Mouse (Mus musculus): ENCODE measurements around the gene Khnyn. TPM values are rescaled to one million over a fixed set of nuclear protein-coding genes. Genes with fewer than 3 reads are reported as not detected.

Gene Khnyn
- polyA plus RNA-seq, 1 experiment from 2014 or later, result 18.8 TPM

DNA sequence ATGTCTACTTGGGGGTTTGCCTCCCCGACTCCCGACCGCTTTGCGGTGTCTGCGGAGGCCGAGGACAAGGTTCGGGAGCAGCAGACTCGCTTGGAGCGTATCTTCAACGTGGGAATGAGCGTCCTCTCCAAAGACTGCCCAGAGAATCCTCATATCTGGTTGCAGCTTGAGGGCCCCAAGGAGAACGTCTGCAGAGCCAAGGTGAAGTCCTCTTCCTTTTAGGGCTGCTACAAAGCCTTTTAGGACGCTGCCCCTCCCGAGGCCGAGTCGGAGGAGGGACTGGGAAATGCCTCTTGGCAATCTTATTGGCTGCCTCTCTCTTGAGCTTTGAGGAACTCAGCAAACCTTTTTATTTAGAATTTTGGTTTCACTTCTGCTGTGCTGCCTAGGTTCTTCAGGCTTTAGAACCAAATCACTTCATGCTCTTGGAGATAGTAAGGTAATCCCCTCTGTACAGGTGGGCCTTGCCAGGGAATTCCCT, 1.1 kb downstream of the Khnyn start:
- Histone ChIP-seq H3K36me3 (peaks cover 43% of the 10 kb centered on the region), H3K4me3 (peak overlapping the region; percentile 61), H3K9me3 (no peaks in the 10 kb centered on the region), H3K27me3 (no peaks in the 10 kb centered on the region), H3K27ac (peak overlapping the region; percentile 97), H3K4me2 (peak overlapping the region; percentile 79), H3K9ac (peak overlapping the region; percentile 68), H3K4me1 (peaks cover 42% of the 10 kb centered on the region)
- 3% methylated on average over 16 of the region's 16 CpGs for WGBS
- ATAC-seq (ENCODE audit: borderline replicate concordance, extremely low read depth, low FRiP score, low TSS enrichment), result no peak

DNA sequence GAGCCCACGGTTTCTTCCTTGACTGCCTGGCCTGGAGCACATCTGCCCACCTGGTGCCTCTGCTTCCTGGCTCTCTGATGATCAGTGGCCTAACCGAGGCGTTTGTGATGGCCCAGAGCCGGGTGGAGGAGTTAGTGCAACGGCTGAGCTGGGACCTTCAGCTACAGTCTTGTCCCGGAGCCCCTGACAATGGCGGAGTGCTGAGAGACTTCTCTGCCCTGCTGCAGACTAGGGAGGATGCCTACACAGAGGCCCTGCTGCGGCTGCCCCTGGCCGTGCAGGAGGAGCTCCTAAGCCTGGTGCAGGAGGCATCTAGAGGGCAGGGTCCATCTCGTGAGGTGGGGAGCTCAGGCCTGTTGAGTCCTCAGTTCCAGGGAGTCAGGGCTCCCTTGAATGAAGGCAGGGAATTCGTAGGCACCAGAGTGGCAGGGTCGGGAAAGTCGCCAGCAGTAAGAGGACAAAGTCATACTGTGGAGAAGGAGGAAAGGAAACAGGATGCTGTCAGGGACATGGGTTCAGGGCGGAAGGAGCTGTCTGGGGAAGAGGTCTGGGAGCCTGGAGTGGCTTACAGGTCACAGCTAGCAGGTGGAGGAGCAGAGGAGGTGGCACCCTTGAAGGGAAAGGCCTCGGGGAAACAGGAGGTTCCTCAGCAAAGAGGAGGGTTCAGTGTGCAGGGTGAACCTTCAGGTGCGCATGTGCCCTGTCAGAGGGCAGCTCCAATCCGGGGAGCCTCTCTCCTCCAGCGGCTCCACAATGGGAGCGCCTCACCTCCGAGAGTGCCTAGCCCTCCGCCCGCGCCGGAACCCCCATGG, 2.0 kb downstream of the Khnyn start:
- H3K9ac ChIP-seq, result no peak overlapping the region; the same call in 1 of the 2 replicates
- WGBS, result 67% methylated on average over 24 of the region's 24 CpGs
- H3K4me2 ChIP-seq, result peak overlapping the region; percentile 79
- no peaks in the 10 kb centered on the region for H3K9me3 ChIP-seq
- peaks cover 42% of the 10 kb centered on the region for H3K4me1 ChIP-seq
- peaks cover 52% of the 10 kb centered on the region for H3K36me3 ChIP-seq
- H3K27ac ChIP-seq, result 0 out of 2 replicates have a peak overlapping the region, but pooled peaks have one; percentile 97
- ATAC-seq (ENCODE audit: borderline replicate concordance, extremely low read depth, low FRiP score, low TSS enrichment), result no peak
- H3K4me3 ChIP-seq, result peak overlapping the region; percentile 61; the same call in 1 of the 2 replicates
- H3K27me3 ChIP-seq, result no peaks in the 10 kb centered on the region

DNA sequence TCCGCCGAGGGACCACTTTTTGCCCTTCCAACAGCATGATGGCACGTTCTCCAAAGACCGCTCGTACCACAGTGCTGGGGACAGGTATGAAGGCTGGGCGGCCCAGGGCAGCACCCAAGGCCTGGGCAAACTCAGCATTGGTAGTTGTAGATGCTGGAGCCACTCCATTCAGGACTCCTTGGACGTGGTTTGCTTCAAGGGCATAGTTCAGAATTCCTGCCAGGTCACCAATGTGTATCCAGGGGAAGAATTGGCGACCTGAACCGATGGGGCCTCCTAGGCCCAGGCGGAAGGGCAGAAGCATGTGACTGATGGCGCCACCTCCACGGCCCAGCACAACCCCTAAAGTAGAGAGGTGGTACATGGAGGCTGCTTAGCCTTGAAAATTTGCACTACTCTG, 12.9 kb downstream of the Khnyn start:
- no peak overlapping the region for H3K4me2 ChIP-seq
- no peak overlapping the region for H3K9ac ChIP-seq
- H3K27ac ChIP-seq, result no peak overlapping the region
- no peak overlapping the region for H3K4me3 ChIP-seq
- ATAC-seq (ENCODE audit: borderline replicate concordance, extremely low read depth, low FRiP score, low TSS enrichment), result no peak
- peaks cover 23% of the 10 kb centered on the region for H3K4me1 ChIP-seq
- H3K27me3 ChIP-seq, result no peaks in the 10 kb centered on the region
- H3K9me3 ChIP-seq, result no peaks in the 10 kb centered on the region
- 91% methylated on average over 12 of the region's 12 CpGs for WGBS
- peaks cover 48% of the 10 kb centered on the region for H3K36me3 ChIP-seq

DNA sequence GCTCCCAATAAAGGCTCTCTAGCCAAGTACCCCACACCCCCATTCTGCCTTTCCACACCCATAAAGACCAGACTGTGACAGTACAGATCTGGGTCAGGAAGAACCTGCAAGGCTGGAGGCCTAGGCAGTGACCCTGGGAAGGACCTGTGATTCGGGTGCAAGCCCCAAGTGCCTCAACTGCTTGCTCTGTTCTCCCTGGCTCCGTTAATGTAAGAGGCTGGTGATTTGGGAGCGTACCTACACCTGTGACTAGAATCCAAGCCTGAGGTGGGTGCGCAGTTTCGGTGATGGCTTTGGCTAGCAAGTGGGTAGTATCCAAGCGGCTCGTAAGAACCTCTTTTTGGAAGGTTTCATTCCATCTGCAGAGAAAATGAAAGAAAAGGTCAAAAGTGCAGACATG, 14.2 kb downstream of the Khnyn start:
- Histone ChIP-seq H3K9me3 (no peaks in the 10 kb centered on the region), H3K27me3 (no peaks in the 10 kb centered on the region), H3K4me3 (no peak overlapping the region), H3K36me3 (peaks cover 39% of the 10 kb centered on the region), H3K27ac (0 out of 2 replicates have a peak overlapping the region, but pooled peaks have one; percentile 77), H3K4me2 (peak overlapping the region; percentile 92), H3K9ac (no peak overlapping the region), H3K4me1 (peaks cover 23% of the 10 kb centered on the region)
- no peak; the same call in 1 of the 2 replicates for ATAC-seq (ENCODE audit: borderline replicate concordance, extremely low read depth, low FRiP score, low TSS enrichment)
- 84% methylated on average over 7 of the region's 7 CpGs for WGBS

DNA sequence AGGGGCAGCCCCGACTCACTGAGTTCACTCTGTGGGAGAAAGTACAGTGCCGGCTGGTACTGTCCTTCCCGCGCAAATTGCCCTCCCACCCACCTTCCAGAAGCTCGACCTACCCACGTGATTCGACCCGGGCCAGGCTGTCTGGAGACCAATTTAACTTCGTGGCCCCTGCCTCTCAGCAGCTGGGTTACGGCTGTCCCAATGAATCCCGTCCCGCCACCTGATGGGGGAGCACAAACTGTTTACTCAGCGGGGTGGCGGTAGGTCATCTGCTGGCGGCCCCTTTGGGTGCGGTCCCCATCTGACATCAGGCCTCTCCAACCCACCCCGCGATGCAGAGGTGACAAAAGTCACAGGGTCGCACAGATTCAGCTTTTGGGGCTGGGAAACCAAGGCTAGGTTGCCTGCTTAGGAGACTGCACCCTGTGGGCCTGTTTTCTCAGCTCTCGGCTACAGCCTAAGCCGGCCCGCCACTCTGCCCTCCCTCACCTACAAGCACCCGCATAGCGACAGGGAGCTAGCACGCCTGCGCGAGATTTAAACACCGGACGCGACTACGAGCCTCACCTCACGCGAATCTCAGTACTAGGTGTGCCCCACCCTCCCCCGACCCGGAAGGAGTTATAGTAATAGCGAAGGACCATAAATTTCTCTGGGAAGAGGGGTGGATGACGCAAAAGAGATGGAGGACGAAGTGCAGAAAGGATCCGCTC, 15.1 kb downstream of the Khnyn start, which contains the start of gene Sdr39u1:
Gene Sdr39u1 (minus strand): TSS at position 593 of the 713 bp plus-strand sequence.
- Histone ChIP-seq H3K4me3 (peak within 1 kb of the TSS; percentile 50), H3K4me1 (peaks cover 23% of the 10 kb centered on the region), H3K27ac (peak within 1 kb of the TSS; percentile 77), H3K36me3 (peaks cover 30% of the 10 kb centered on the region), H3K27me3 (no peaks in the 10 kb centered on the region), H3K9me3 (no peaks in the 10 kb centered on the region), H3K9ac (peak within 1 kb of the TSS; percentile 70), H3K4me2 (peak within 1 kb of the TSS; percentile 92)
- peak; percentile 87 for ATAC-seq (ENCODE audit: borderline replicate concordance, extremely low read depth, low FRiP score, low TSS enrichment)
- WGBS, result under 1% methylated on average over 39 of the region's 39 CpGs

DNA sequence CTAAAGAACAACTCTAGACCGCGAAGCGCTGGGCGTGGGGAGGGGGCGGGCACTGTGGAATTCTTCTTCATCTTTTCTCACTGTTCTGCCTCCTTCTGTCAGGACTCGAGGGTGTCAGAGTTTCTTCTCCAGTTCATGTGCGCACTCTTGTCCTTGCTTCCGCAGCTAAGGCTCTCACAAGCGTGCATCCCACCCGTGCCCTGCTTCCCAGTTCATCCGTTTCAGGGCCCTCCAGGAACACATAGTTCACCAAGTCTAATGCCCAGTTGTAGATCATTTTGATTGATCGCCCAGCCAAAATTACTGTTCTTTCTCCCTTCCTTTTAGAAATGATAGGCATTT, 15.6 kb downstream of the Khnyn start:
- no peaks in the 10 kb centered on the region for H3K9me3 ChIP-seq
- peak overlapping the region; percentile 92 for H3K4me2 ChIP-seq
- peaks cover 23% of the 10 kb centered on the region for H3K4me1 ChIP-seq
- peak overlapping the region; percentile 50 for H3K4me3 ChIP-seq
- H3K27me3 ChIP-seq, result no peaks in the 10 kb centered on the region
- 6% methylated on average over 12 of the region's 12 CpGs for WGBS
- ATAC-seq (ENCODE audit: borderline replicate concordance, extremely low read depth, low FRiP score, low TSS enrichment), result no peak; the same call in 1 of the 2 replicates
- H3K27ac ChIP-seq, result peak overlapping the region; percentile 77
- H3K9ac ChIP-seq, result peak overlapping the region; percentile 70
- H3K36me3 ChIP-seq, result peaks cover 25% of the 10 kb centered on the region

DNA sequence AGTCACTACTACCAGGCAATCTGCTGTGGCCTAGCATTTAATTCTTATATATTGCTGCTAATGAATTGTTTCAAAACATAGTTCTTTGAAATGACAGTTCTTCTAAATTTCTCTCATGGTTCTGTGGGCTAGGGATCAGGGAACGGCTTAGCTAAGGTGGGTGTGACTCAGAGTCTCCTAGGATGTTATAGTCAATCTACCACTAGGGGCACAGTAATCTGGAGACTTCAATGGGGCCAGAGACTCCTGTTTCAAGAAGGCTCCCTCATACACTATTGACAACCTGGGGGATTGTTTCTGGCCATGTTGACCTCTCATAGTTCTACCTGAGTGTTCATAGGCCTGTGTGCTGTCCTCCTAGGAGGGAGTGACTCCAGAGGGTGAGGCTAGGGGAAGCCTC, 20.8 kb downstream of the Khnyn start:
- Histone ChIP-seq H3K9ac (no peak overlapping the region), H3K4me1 (peaks cover 6% of the 10 kb centered on the region), H3K36me3 (no peaks in the 10 kb centered on the region), H3K4me3 (no peak overlapping the region), H3K4me2 (no peak overlapping the region), H3K27me3 (no peaks in the 10 kb centered on the region), H3K27ac (no peak overlapping the region), H3K9me3 (no peaks in the 10 kb centered on the region)
- 16% methylated on average over 1 of the region's 1 CpGs for WGBS
- ATAC-seq (ENCODE audit: borderline replicate concordance, extremely low read depth, low FRiP score, low TSS enrichment), result no peak

DNA sequence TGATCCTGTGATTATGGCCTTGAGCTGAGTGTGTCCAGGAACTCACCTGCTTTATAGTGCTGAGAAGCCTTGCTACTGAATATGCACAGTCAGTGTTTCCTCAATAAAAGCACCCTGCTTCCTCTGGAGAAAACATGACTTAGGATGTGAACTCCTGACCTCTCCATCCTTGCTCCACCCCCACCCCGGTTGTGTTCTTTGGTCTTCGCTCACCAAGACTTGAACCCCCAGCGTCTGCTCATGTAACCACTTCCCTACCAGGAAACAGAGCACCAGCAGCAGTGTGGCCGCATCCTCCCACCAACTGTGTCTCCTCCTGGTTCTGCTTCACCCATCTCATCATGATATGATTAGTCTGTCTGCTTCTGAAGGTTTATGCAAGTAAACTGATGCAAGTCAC, 28.7 kb downstream of the Khnyn start:
- WGBS, result 50% methylated on average over 4 of the region's 4 CpGs

DNA sequence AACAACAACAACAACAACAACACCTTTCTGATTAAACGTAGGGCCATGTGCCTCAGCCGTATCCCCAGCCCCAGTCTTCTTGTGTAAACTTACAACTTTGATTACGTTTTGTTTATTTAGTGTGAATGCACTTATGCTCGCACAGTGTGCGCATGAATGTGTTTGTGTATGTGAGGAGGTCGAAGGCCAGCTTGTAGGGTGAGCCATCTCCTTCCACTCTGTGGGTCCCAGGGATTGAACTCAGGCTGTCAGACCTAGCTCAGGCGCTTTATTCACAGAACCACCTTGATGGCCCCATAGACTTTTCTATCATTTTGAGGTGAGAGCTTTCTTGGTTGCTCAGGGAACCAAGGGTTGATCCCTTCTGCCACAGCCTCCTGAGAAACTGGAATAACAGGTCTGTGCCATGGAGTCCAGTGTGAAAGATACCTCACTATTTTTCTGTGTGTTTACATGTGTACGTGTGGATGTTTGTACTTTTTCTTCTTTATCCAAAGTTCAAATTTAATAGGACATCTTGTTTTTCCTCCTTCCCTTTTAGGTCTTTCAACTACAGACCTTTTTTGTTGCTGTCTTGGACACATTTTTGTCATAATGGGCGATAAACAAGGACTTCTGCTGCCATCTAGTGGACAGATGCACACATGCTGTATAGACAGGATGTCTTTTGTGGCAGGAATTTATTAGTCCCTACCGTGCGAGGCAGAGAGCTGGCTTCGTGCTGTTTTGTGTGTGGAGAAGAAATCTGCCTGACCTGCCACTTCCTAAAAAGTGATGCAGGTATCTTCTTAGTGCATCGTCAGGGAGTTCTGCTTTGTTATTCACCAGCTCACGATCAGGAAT, 33.7 kb downstream of the Khnyn start:
- Histone ChIP-seq H3K4me2 (0 out of 2 replicates have a peak overlapping the region, but pooled peaks have one; percentile 15), H3K27ac (no peak overlapping the region), H3K27me3 (no peaks in the 10 kb centered on the region), H3K9ac (no peak overlapping the region), H3K4me3 (no peak overlapping the region), H3K36me3 (no peaks in the 10 kb centered on the region), H3K4me1 (peaks cover 14% of the 10 kb centered on the region), H3K9me3 (no peaks in the 10 kb centered on the region)
- peak; percentile 64 for ATAC-seq (ENCODE audit: borderline replicate concordance, extremely low read depth, low FRiP score, low TSS enrichment)
- WGBS, result 18% methylated on average over 14 of the region's 14 CpGs

More for the DNA sequence above, 28.7 kb downstream of the Khnyn start:
- no peaks in the 10 kb centered on the region for H3K27me3 ChIP-seq
- H3K4me2 ChIP-seq, result no peak overlapping the region
- H3K9me3 ChIP-seq, result no peaks in the 10 kb centered on the region
- no peak overlapping the region for H3K4me3 ChIP-seq
- H3K27ac ChIP-seq, result no peak overlapping the region
- ATAC-seq (ENCODE audit: borderline replicate concordance, extremely low read depth, low FRiP score, low TSS enrichment), result no peak
- no peak overlapping the region for H3K9ac ChIP-seq
- no peaks in the 10 kb centered on the region for H3K36me3 ChIP-seq
- peaks cover 4% of the 10 kb centered on the region for H3K4me1 ChIP-seq

DNA sequence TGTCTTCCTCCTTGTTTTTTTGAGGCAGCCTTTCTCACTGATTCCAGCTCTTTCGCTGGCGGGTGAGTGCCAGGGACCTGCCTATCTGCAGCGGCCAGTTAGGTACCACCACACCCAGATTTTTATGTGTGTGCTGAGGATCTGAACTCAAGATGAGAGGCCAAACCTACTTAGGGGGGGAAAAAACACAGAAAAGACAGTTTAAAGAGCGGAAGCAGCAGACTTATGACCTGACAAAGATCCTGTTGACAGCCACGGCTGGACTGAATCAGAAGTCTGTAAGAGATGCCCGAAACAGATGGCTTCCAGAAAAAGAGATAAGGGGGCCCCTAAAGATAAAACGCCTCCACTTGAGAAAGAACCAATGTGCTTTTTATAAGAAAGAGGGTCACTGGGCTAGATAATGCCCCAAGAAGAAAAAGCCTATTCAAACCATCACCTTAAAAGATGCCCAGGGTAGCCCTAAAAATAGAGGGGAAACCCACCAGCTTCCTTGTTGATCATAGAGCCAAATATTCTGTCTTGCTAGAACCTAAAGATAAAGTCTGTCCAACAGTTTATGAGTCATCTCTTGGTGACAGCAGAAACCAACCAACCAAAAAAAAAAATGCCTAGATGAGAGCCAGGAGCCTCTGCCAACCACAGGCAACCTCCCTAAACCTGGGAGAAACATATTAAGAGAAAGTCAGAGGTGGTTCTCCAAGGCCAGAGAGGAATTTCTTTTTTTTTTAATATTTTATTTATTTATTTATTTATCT, 37.9 kb downstream of the Khnyn start:
- Histone ChIP-seq H3K36me3 (no peaks in the 10 kb centered on the region), H3K4me1 (peaks cover 14% of the 10 kb centered on the region), H3K27me3 (no peaks in the 10 kb centered on the region), H3K9me3 (no peaks in the 10 kb centered on the region), H3K4me2 (no peak overlapping the region), H3K9ac (no peak overlapping the region), H3K4me3 (no peak overlapping the region), H3K27ac (no peak overlapping the region)
- ATAC-seq (ENCODE audit: borderline replicate concordance, extremely low read depth, low FRiP score, low TSS enrichment), result no peak
- WGBS, result 27% methylated on average over 7 of the region's 7 CpGs

DNA sequence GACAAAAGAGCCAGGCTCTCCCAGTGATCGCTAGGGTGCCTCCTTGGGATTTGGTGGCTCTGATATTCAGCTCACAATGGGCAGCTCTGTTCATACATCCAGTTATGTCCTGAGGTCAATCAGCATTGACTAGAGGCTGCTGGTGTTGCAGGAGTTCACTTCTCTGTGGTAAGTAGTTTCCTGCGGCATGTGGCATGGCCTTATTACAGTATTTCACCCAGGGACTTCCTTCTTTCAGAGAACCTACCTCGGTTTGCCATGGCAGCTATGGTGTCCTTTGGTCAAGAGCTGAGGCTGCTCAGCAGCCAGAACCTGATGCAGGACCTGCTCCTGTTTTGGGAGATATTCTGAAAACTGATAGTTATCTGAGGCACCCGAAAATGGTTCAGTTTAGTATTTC, 42.1 kb downstream of the Khnyn start:
- H3K4me1 ChIP-seq, result peaks cover 7% of the 10 kb centered on the region; the same call in 1 of the 2 replicates
- WGBS, result 81% methylated on average over 4 of the region's 4 CpGs

More for the DNA sequence above, 42.1 kb downstream of the Khnyn start:
- Histone ChIP-seq H3K9ac (no peak overlapping the region), H3K27me3 (no peaks in the 10 kb centered on the region), H3K4me2 (no peak overlapping the region), H3K27ac (no peak overlapping the region), H3K4me3 (no peak overlapping the region), H3K36me3 (no peaks in the 10 kb centered on the region), H3K9me3 (no peaks in the 10 kb centered on the region)
- no peak for ATAC-seq (ENCODE audit: borderline replicate concordance, extremely low read depth, low FRiP score, low TSS enrichment)

Data from lung, embryonic 15.5 days (tissue).